ENCODE assay signal across 11 mouse cellular contexts in genomic region chr2:102882004-102882588, GRCm38 (mm10). TPM values are rescaled to one million over a fixed set of nuclear protein-coding genes. Genes with fewer than 3 reads are reported as not detected.
DNase-seq lines count a peak whose midpoint lies in the region; ATAC-seq and TF ChIP-seq lines count a peak whose summit lies in the region.
"Had no signal": no experiment of that assay in that cellular context is flagged by ENCODE, and none has a peak within 500 bp of the region (broad histone marks: within the 10 kb centered on the region; RNA-seq: fewer than 3 reads in every experiment).

No protein-coding gene starts in this region.

- H3K4me1 ChIP-seq in hindbrain, embryonic 16.5 days (ENCODE audit: control insufficient read depth, insufficient read depth, low read depth, low read length) = peaks cover 5% of the 10 kb centered on the region; the same call in 1 of the 2 replicates
- H3K4me1 ChIP-seq in hindbrain, embryonic 14.5 days (replicated peaks; ENCODE audit: control insufficient read depth, insufficient read depth, low read length) = no peaks in the 10 kb centered on the region
- H3K4me1 ChIP-seq in heart, postnatal 0 days (ENCODE audit: control insufficient read depth, insufficient read depth) = peaks cover 19% of the 10 kb centered on the region
- H3K4me1 ChIP-seq in stomach, postnatal 0 days (replicated peaks; ENCODE audit: control insufficient read depth, insufficient read depth) = no peaks in the 10 kb centered on the region; the same call in 1 of the 2 replicates
- H3K4me1 ChIP-seq in midbrain, embryonic 14.5 days (ENCODE audit: control insufficient read depth, insufficient read depth, low read length) = no peaks in the 10 kb centered on the region
- H3K4me1 ChIP-seq: neural tube, embryonic 12.5 days had no signal

- no peak overlapping the region for H3K4me3 ChIP-seq in hindbrain, embryonic 16.5 days (ENCODE audit: low read length)
- H3K4me3 ChIP-seq in hindbrain, embryonic 14.5 days (replicated peaks; ENCODE audit: low read length) = no peak overlapping the region
- H3K4me3 ChIP-seq in heart, postnatal 0 days (ENCODE audit: low read depth, low read length) = no peak overlapping the region
- H3K4me3 ChIP-seq in stomach, postnatal 0 days (ENCODE audit: low read depth, low read length) = no peak overlapping the region
- no peak overlapping the region for H3K4me3 ChIP-seq in midbrain, embryonic 14.5 days (replicated peaks; ENCODE audit: low read depth, low read length)
- H3K4me3 ChIP-seq: liver, embryonic 13.5 days; neural tube, embryonic 12.5 days had no signal

- no peaks in the 10 kb centered on the region for H3K36me3 ChIP-seq in hindbrain, embryonic 16.5 days (ENCODE audit: control insufficient read depth, insufficient read depth, low read length)
- H3K36me3 ChIP-seq in hindbrain, embryonic 14.5 days (replicated peaks; ENCODE audit: control insufficient read depth, insufficient read depth) = no peaks in the 10 kb centered on the region
- H3K36me3 ChIP-seq in heart, postnatal 0 days (replicated peaks; ENCODE audit: control insufficient read depth, insufficient read depth, low read length) = no peaks in the 10 kb centered on the region
- no peaks in the 10 kb centered on the region for H3K36me3 ChIP-seq in stomach, postnatal 0 days (ENCODE audit: control insufficient read depth, insufficient read depth, low read length)
- no peaks in the 10 kb centered on the region for H3K36me3 ChIP-seq in midbrain, embryonic 14.5 days (ENCODE audit: control insufficient read depth, insufficient read depth, low read length)
- H3K36me3 ChIP-seq: liver, embryonic 13.5 days; neural tube, embryonic 12.5 days had no signal

- TF ChIP-seq CTCF in heart, postnatal 0 days (IDR thresholded peaks at IDR 0.05; ENCODE audit: low read depth) = no peak
- TF ChIP-seq CTCF in stomach, postnatal 0 days (IDR thresholded peaks at IDR 0.05; ENCODE audit: low read depth) = no peak

- 64% methylated on average over 8 of the region's 8 CpGs for WGBS in hindbrain, embryonic 16.5 days
- WGBS in hindbrain, embryonic 14.5 days = 75% methylated on average over 8 of the region's 8 CpGs
- WGBS in heart, postnatal 0 days = 66% methylated on average over 8 of the region's 8 CpGs
- WGBS in stomach, postnatal 0 days = 26% methylated on average over 8 of the region's 8 CpGs
- WGBS in midbrain, embryonic 14.5 days = 86% methylated on average over 8 of the region's 8 CpGs

- DNase-seq in hindbrain, embryonic 14.5 days (ENCODE audit: low spot score) = no peak
- peak; percentile 20 for DNase-seq in right cerebral cortex, postnatal 4 days
- no peak for DNase-seq in right cerebral cortex, postnatal 14 days
- DNase-seq in heart, postnatal 0 days (ENCODE audit: low spot score) = no peak
- DNase-seq in stomach, postnatal 0 days (ENCODE audit: low spot score) = no peak
- no peak for DNase-seq in testis, postnatal 10 days (ENCODE audit: low spot score)
- no peak for DNase-seq in midbrain, embryonic 14.5 days
- DNase-seq: adrenal gland, postnatal 36 days; liver, embryonic 13.5 days had no signal

- peak overlapping the region; percentile 9; the same call in 1 of the 2 replicates for H3K9ac ChIP-seq in hindbrain, embryonic 16.5 days (ENCODE audit: low read depth, low read length)
- no peak overlapping the region for H3K9ac ChIP-seq in hindbrain, embryonic 14.5 days
- no peak overlapping the region for H3K9ac ChIP-seq in heart, postnatal 0 days (replicated peaks; ENCODE audit: low read depth, low read length)
- no peak overlapping the region for H3K9ac ChIP-seq in stomach, postnatal 0 days (ENCODE audit: low read length)
- H3K9ac ChIP-seq in midbrain, embryonic 14.5 days (replicated peaks; ENCODE audit: low read length) = no peak overlapping the region
- H3K9ac ChIP-seq: liver, embryonic 13.5 days; neural tube, embryonic 12.5 days had no signal

- no peak overlapping the region for H3K4me2 ChIP-seq in hindbrain, embryonic 16.5 days (ENCODE audit: low read length)
- H3K4me2 ChIP-seq in hindbrain, embryonic 14.5 days (replicated peaks) = no peak overlapping the region
- H3K4me2 ChIP-seq in heart, postnatal 0 days (ENCODE audit: low read depth, low read length) = no peak overlapping the region
- 0 out of 2 replicates have a peak overlapping the region, but pooled peaks have one; percentile 21 for H3K4me2 ChIP-seq in stomach, postnatal 0 days (replicated peaks; ENCODE audit: low read depth)
- H3K4me2 ChIP-seq in midbrain, embryonic 14.5 days (ENCODE audit: low read length) = no peak overlapping the region
- H3K4me2 ChIP-seq: liver, embryonic 13.5 days; neural tube, embryonic 12.5 days had no signal

- no peaks in the 10 kb centered on the region for H3K27me3 ChIP-seq in hindbrain, embryonic 16.5 days (replicated peaks; ENCODE audit: control insufficient read depth, insufficient read depth, low read length)
- no peaks in the 10 kb centered on the region for H3K27me3 ChIP-seq in hindbrain, embryonic 14.5 days (ENCODE audit: control insufficient read depth, insufficient read depth, low read length)
- H3K27me3 ChIP-seq in heart, postnatal 0 days (ENCODE audit: control insufficient read depth, insufficient read depth, low read length) = no peaks in the 10 kb centered on the region
- H3K27me3 ChIP-seq in stomach, postnatal 0 days (ENCODE audit: control insufficient read depth, insufficient read depth, low read length) = no peaks in the 10 kb centered on the region
- H3K27me3 ChIP-seq in midbrain, embryonic 14.5 days (ENCODE audit: control insufficient read depth, insufficient read depth, low read length) = no peaks in the 10 kb centered on the region
- H3K27me3 ChIP-seq: liver, embryonic 13.5 days; neural tube, embryonic 12.5 days had no signal

- no peak for ATAC-seq in hindbrain, embryonic 16.5 days
- no peak for ATAC-seq in hindbrain, embryonic 14.5 days (ENCODE audit: low FRiP score)
- no peak for ATAC-seq in heart, postnatal 0 days (ENCODE audit: insufficient read depth, low read depth)
- ATAC-seq in stomach, postnatal 0 days (ENCODE audit: low FRiP score, low TSS enrichment) = peak; percentile 47; the same call in 1 of the 2 replicates
- no peak for ATAC-seq in midbrain, embryonic 14.5 days (ENCODE audit: low FRiP score, low TSS enrichment)

- TF ChIP-seq EP300 in heart, postnatal 0 days (IDR thresholded peaks at IDR 0.05; ENCODE audit: low read depth) = no peak
- no peak for TF ChIP-seq EP300 in stomach, postnatal 0 days (optimal IDR thresholded peaks at IDR 0.05)

- H3K9me3 ChIP-seq in hindbrain, embryonic 16.5 days (ENCODE audit: control insufficient read depth, low read length) = no peaks in the 10 kb centered on the region
- no peaks in the 10 kb centered on the region for H3K9me3 ChIP-seq in hindbrain, embryonic 14.5 days (ENCODE audit: control insufficient read depth, low read length)
- H3K9me3 ChIP-seq in heart, postnatal 0 days (replicated peaks; ENCODE audit: control insufficient read depth, low read length) = no peaks in the 10 kb centered on the region
- H3K9me3 ChIP-seq in stomach, postnatal 0 days (ENCODE audit: control insufficient read depth, low read length) = no peaks in the 10 kb centered on the region
- no peaks in the 10 kb centered on the region for H3K9me3 ChIP-seq in midbrain, embryonic 14.5 days (ENCODE audit: control insufficient read depth, low read length)
- H3K9me3 ChIP-seq: liver, embryonic 13.5 days; neural tube, embryonic 12.5 days had no signal

- H3K27ac ChIP-seq in hindbrain, embryonic 16.5 days (ENCODE audit: low read depth, low read length) = no peak overlapping the region; the same call in 1 of the 2 replicates
- H3K27ac ChIP-seq in hindbrain, embryonic 14.5 days = no peak overlapping the region
- peak overlapping the region; percentile 52 for H3K27ac ChIP-seq in heart, postnatal 0 days (ENCODE audit: low read depth)
- peak overlapping the region; percentile 81 for H3K27ac ChIP-seq in stomach, postnatal 0 days (replicated peaks)
- no peak overlapping the region for H3K27ac ChIP-seq in midbrain, embryonic 14.5 days (replicated peaks; ENCODE audit: low read depth, low read length)
- H3K27ac ChIP-seq: liver, embryonic 13.5 days; neural tube, embryonic 12.5 days had no signal

RNA-seq across cellular contexts. Expression of gene Cd44, which starts 19.4 kb away (rescaled TPM):
- polyA plus RNA-seq in hindbrain, embryonic 16.5 days (2015; fragmentation: Nextera tagmentation; extraction: Ambion mirVana) = 4.7 and 5.1 TPM in 2 replicates
- polyA plus RNA-seq in hindbrain, embryonic 14.5 days (2014; fragmentation: Nextera tagmentation; extraction: Ambion mirVana) = 4.7 and 5.2 TPM in 2 replicates
- 12.5 and 25.8 TPM in 2 replicates for total RNA-seq in heart, postnatal 0 days (2014; rRNA removed; ENCODE audit: low replicate concordance)
- polyA plus RNA-seq in heart, postnatal 0 days (2015; fragmentation: Nextera tagmentation; extraction: Ambion mirVana) = 7.4 and 9.3 TPM in 2 replicates
- 27.5 and 27.7 TPM in 2 replicates for polyA plus RNA-seq in stomach, postnatal 0 days (2015; fragmentation: Nextera tagmentation; extraction: Ambion mirVana)
- polyA plus RNA-seq in midbrain, embryonic 14.5 days (2014; fragmentation: Nextera tagmentation; extraction: Ambion mirVana) = 2.3 and 3.1 TPM in 2 replicates

Comparison
In these comparisons a context has a peak if more than half of its experiments do, and no peak if none do; other contexts are left out.
1. H3K27ac ChIP-seq: peak in heart, postnatal 0 days (single experiment) and stomach, postnatal 0 days (single experiment); none in hindbrain, embryonic 16.5 days (single experiment), hindbrain, embryonic 14.5 days (single experiment) and midbrain, embryonic 14.5 days (single experiment).